Mouse (Mus musculus): ENCODE measurements around the gene Prmt1.

Gene Prmt1

DNA sequence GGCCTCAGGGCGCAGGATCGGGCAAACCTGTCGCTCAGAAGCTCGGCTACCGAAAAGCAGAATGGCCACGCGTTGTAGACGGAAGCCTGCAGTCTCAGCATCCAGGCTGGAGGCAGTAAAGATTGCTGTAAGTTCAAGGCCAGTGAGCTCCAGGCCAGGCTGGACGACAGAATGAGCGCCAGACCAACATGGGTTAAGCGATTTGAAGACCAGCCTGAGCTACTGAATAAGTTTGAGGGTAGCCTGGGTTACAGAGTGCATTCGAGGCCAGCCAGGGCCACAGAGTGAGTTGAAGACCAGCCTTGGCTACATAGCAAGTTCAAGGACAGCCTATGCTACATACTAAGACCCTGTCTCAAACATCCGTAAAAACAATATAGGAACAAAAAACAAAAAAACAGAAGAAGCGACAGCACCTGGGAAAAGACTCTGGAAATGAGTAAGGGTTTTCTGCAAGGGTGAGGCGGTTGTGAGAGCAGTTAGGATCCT lies 11.6 kb upstream of the Prmt1 start:
- H3K27me3 ChIP-seq (ENCODE audit: insufficient read depth, low read length) = no peaks in the 10 kb centered on the region
- H3K9me3 ChIP-seq (ENCODE audit: low read length) = no peaks in the 10 kb centered on the region
- H3K36me3 ChIP-seq (ENCODE audit: insufficient read depth, low read length) = peaks cover 71% of the 10 kb centered on the region
- H3K4me1 ChIP-seq (replicated peaks; ENCODE audit: low read depth, low read length) = peaks cover 85% of the 10 kb centered on the region
- TF ChIP-seq POU5F1 (IDR thresholded peaks at IDR 0.05; ENCODE audit: borderline replicate concordance, low read length) (no peak), NANOG (IDR thresholded peaks at IDR 0.05; ENCODE audit: borderline replicate concordance, low read length) (no peak), CTCF (conservative IDR thresholded peaks at IDR 0.05; ENCODE audit: low read length) (no peak)
- H3K4me3 ChIP-seq (replicated peaks; ENCODE audit: low read length) = peak overlapping the region; percentile 91

DNA sequence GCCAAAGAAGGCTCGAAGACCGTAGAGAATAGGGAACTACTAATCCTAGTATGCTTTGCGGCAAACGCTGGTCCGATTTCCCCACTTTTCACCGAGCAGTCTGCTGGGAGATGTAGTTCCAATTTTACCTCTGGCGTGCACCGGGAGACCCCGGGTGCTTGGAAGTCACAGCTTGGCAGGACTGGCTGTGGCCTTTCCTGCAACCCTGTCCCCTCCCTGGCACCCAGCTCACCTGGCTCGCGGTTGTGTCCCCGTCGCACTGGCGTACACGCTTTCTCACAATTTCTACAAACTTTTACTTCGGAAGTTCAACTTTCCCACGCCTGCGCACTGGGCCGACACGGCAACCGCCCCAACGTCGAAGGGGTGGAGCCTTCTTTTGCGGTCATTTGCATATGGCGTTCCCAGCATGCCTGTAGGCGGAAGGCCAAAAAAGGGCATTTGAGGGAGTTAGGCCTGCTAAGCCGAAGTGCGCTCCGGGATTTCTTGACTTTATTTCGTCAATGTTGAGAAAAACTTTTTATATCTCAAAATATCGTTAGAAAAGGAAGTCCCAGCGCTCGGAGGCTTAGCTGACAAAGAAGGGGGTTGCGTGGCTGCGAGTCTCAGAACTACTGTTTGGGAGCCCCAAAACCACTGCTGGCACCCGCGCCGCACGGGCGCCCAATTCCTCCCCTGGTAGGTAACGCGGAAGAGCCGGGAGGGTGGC lies 11.0 kb upstream of the Prmt1 start, which contains the start of gene Irf3:
TSS of gene Irf3 (plus strand) at position 418 of the 709 bp plus-strand sequence.
- H3K4me3 ChIP-seq (replicated peaks; ENCODE audit: low read length) = peak within 1 kb of the TSS; percentile 91
- no peaks in the 10 kb centered on the region for H3K9me3 ChIP-seq (ENCODE audit: low read length)
- no peak for TF ChIP-seq CTCF (conservative IDR thresholded peaks at IDR 0.05; ENCODE audit: low read length)
- TF ChIP-seq NANOG (IDR thresholded peaks at IDR 0.05; ENCODE audit: borderline replicate concordance, low read length) = no peak
- no peak for TF ChIP-seq POU5F1 (IDR thresholded peaks at IDR 0.05; ENCODE audit: borderline replicate concordance, low read length)
- H3K27me3 ChIP-seq (ENCODE audit: insufficient read depth, low read length) = no peaks in the 10 kb centered on the region
- peaks cover 88% of the 10 kb centered on the region for H3K4me1 ChIP-seq (replicated peaks; ENCODE audit: low read depth, low read length)
- peaks cover 71% of the 10 kb centered on the region for H3K36me3 ChIP-seq (ENCODE audit: insufficient read depth, low read length)

DNA sequence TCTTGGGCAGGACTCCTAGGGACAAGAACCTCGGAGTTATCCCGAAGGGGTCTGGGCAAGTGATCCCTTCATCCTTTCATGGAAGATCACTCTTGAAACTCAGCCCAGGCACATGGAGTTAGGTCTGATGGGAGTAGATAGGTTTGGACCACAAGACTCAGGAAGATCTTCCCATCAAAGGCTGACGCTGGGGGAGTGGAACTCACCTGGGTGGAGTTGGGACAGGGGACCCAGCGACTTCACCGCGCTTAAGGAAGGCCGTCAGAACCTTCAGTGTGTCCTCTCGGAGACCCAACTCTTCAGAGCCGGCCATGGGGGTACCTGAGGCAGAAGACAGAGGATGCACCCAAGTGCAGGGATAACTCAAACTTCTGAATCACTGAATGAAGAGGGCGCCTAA lies 10.3 kb upstream of the Prmt1 start:
- TF ChIP-seq POU5F1 (IDR thresholded peaks at IDR 0.05; ENCODE audit: borderline replicate concordance, low read length) (no peak), CTCF (conservative IDR thresholded peaks at IDR 0.05; ENCODE audit: low read length) (no peak), NANOG (IDR thresholded peaks at IDR 0.05; ENCODE audit: borderline replicate concordance, low read length) (no peak)
- H3K36me3 ChIP-seq (ENCODE audit: insufficient read depth, low read length) = peaks cover 71% of the 10 kb centered on the region
- peak overlapping the region; percentile 91 for H3K4me3 ChIP-seq (replicated peaks; ENCODE audit: low read length)
- H3K9me3 ChIP-seq (ENCODE audit: low read length) = no peaks in the 10 kb centered on the region
- H3K4me1 ChIP-seq (replicated peaks; ENCODE audit: low read depth, low read length) = peaks cover 85% of the 10 kb centered on the region
- H3K27me3 ChIP-seq (ENCODE audit: insufficient read depth, low read length) = no peaks in the 10 kb centered on the region

DNA sequence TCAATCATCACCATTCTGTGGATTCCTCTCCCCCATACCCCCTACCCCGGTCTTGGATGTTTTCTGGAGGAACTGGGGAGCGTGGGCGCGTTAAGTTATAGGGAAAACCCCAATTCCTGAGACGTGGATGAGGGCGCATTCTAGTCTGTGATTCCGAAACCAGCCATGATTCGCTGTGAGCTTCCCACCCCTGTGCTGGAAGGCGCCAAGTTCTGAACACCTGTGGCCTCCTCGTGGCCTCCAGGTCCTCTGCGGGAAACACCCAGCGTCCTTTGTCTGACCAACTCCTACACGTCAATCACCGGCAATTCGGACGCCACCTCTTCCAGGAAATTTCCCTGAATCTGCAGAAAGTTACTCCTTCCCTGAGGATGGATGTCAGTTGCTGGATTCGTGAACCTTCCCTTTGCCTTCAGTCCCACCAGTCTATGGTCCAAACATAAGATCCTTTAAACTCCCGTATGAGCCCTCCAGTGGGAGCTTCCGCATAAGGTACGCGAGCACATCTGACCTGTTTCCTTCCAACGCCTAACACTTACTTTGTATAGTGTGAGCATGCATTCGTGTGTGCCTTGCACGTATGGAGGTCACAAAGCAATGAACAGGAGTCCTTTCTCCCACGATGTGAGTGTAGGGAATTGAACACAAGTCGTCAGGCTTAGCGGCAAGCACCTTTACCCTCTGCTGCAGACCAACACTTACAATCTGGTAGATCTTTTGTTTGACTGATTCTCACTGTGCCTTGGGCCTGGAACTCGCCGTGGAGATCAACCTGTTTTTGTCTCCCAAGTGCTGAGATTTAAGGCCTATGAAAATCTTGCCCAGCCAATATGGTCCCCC lies 731 bp upstream of the Prmt1 start:
- no peaks in the 10 kb centered on the region for H3K9me3 ChIP-seq (ENCODE audit: low read length)
- TF ChIP-seq POU5F1 (IDR thresholded peaks at IDR 0.05; ENCODE audit: borderline replicate concordance, low read length) = no peak
- TF ChIP-seq NANOG (IDR thresholded peaks at IDR 0.05; ENCODE audit: borderline replicate concordance, low read length) = no peak
- TF ChIP-seq CTCF (conservative IDR thresholded peaks at IDR 0.05; ENCODE audit: low read length) = no peak
- peak overlapping the region; percentile 85 for H3K4me3 ChIP-seq (replicated peaks; ENCODE audit: low read length)
- H3K27me3 ChIP-seq (ENCODE audit: insufficient read depth, low read length) = no peaks in the 10 kb centered on the region
- H3K4me1 ChIP-seq (replicated peaks; ENCODE audit: low read depth, low read length) = peaks cover 62% of the 10 kb centered on the region
- H3K36me3 ChIP-seq (ENCODE audit: insufficient read depth, low read length) = peaks cover 70% of the 10 kb centered on the region

DNA sequence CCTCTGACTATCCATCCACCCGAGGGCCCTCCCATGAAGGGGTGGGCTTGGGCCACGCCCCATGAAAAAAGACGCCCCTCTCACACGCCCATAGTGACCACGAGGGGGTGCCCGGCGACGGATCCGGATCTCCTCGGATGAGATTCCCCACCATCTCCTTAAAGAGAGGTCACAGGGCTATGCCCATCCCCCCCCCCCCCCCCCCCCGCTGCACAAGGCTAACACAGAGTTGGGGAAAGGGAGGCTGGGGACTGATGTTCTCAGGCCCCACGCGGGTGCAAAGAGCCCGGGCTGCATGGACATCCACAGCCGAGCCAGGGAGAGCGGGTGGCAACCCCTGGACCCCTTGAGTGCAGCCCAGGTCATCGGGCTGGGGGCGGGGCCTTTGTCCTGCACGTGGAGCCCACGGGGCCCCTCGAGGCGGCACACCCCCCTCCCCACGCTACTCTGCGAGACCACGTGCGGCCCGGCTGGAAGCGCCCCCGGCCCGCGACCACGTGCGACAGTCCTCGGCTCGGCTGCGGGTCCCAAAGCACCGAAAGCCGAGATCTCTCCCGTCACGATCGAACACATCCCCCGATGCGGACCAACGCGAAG lies 675 bp downstream of the Prmt1 start:
- Histone ChIP-seq H3K4me3 (replicated peaks; ENCODE audit: low read length) (peak overlapping the region; percentile 99), H3K4me1 (replicated peaks; ENCODE audit: low read depth, low read length) (peaks cover 73% of the 10 kb centered on the region), H3K36me3 (ENCODE audit: insufficient read depth, low read length) (peaks cover 70% of the 10 kb centered on the region), H3K9me3 (ENCODE audit: low read length) (no peaks in the 10 kb centered on the region), H3K27me3 (ENCODE audit: insufficient read depth, low read length) (no peaks in the 10 kb centered on the region)
- 0 out of 2 replicates have a peak, but pooled peaks have one; percentile 15 for TF ChIP-seq CTCF (conservative IDR thresholded peaks at IDR 0.05; ENCODE audit: low read length)
- TF ChIP-seq NANOG (IDR thresholded peaks at IDR 0.05; ENCODE audit: borderline replicate concordance, low read length) = no peak

DNA sequence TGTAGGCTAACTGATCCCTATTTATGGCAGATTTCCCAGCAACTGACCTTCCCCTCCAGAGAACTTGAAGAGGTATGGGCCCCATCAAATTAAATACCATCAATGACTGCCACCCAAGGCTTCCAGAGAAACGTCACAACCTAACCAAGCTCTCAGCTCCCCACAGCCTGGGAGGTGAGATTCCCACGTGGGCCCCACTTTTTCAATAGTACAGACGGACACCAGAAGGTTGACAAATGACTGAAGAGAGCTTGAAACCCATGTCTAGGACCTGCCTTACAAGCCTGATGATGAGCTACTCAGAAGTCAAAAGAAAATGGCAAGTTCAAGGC lies 1.6 kb downstream of the Prmt1 start:
- H3K36me3 ChIP-seq (ENCODE audit: insufficient read depth, low read length) = peaks cover 70% of the 10 kb centered on the region
- no peaks in the 10 kb centered on the region for H3K9me3 ChIP-seq (ENCODE audit: low read length)
- H3K4me3 ChIP-seq (replicated peaks; ENCODE audit: low read length) = peak overlapping the region; percentile 99
- peaks cover 75% of the 10 kb centered on the region for H3K4me1 ChIP-seq (replicated peaks; ENCODE audit: low read depth, low read length)
- TF ChIP-seq CTCF (conservative IDR thresholded peaks at IDR 0.05; ENCODE audit: low read length) (no peak), POU5F1 (IDR thresholded peaks at IDR 0.05; ENCODE audit: borderline replicate concordance, low read length) (no peak), NANOG (IDR thresholded peaks at IDR 0.05; ENCODE audit: borderline replicate concordance, low read length) (no peak)
- no peaks in the 10 kb centered on the region for H3K27me3 ChIP-seq (ENCODE audit: insufficient read depth, low read length)

DNA sequence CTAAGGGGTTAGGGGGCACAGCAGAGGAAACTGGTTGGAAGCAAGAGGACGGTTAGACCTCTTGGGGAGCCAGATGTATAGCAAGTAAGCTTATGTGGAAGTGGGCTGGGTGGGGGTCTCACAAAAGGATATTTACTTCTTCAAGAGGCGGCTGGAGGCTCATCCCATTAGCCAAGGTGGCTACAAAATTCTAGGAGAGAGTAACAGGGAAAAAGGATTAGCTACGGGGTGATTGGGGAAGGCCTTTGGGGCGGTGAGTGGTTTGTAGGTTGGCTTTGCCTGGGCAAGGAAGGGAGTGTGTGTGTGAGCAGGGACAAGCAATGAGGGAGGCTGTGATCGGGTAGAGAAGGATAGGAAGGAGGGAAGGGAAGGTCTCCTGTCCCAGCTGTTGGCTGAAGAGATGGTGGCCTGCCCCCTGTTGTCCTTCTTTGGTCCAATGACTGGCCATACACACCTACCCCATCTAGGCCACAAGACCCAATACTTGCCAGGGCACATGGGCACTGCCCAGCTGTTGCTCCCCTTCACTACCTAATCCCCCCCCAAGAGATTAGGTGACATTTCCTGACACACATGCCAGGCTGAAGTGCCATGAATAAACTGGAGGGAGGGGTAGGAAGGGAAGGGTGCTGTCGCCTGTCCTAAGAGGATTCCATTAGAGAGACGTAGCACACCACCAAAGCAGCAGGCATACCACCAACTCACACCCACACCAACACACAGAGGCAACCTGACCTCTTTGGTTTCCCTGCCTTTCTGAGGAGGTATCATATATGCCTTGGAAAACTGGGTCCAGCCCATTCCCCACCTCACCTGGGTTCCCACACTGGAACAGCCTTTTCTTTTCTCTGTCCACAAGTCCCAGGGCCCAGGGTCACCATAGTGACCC lies 2.2 kb downstream of the Prmt1 start:
- H3K4me3 ChIP-seq (replicated peaks; ENCODE audit: low read length) = peak overlapping the region; percentile 99
- H3K27me3 ChIP-seq (ENCODE audit: insufficient read depth, low read length) = no peaks in the 10 kb centered on the region
- no peaks in the 10 kb centered on the region for H3K9me3 ChIP-seq (ENCODE audit: low read length)
- H3K36me3 ChIP-seq (ENCODE audit: insufficient read depth, low read length) = peaks cover 70% of the 10 kb centered on the region
- H3K4me1 ChIP-seq (replicated peaks; ENCODE audit: low read depth, low read length) = peaks cover 75% of the 10 kb centered on the region
- TF ChIP-seq CTCF (conservative IDR thresholded peaks at IDR 0.05; ENCODE audit: low read length) = no peak

All from E14TG2a.4 (cell line).